Comparison of ENCODE assay signal across 8 mouse cellular contexts in genomic region chr7:84749434-84750301, GRCm38 (mm10). TPM values are rescaled to one million over a fixed set of nuclear protein-coding genes. Genes with fewer than 3 reads are reported as not detected.
DNase-seq lines count a peak whose midpoint lies in the region; ATAC-seq and TF ChIP-seq lines count a peak whose summit lies in the region.

No protein-coding gene starts in this region.

- WGBS in forebrain, embryonic 11.5 days: 4% methylated on average over 21 of the region's 21 CpGs
- 2% methylated on average over 21 of the region's 21 CpGs for WGBS in heart, embryonic 16.5 days
- 8% methylated on average over 21 of the region's 21 CpGs for WGBS in liver, embryonic 13.5 days (ENCODE audit: insufficient replicate concordance)
- WGBS in neural tube, embryonic 13.5 days: 5% methylated on average over 21 of the region's 21 CpGs
- WGBS in thymus, adult 2 months: 11% methylated on average over 21 of the region's 21 CpGs

- TF ChIP-seq POLR2A in thymus, adult 2 months (IDR thresholded peaks at IDR 0.05; ENCODE audit: control insufficient read depth, extremely low read depth, insufficient read depth, low read length, poor library complexity): no peak

- H3K4me2 ChIP-seq in forebrain, embryonic 11.5 days (ENCODE audit: low read depth, low read length, severe bottlenecking): peak overlapping the region; percentile 60
- H3K4me2 ChIP-seq in heart, embryonic 16.5 days (ENCODE audit: low read depth, low read length): peak overlapping the region; percentile 78
- H3K4me2 ChIP-seq in liver, embryonic 13.5 days: peak overlapping the region; percentile 71
- H3K4me2 ChIP-seq in neural tube, embryonic 13.5 days: peak overlapping the region; percentile 57

- H3K9me3 ChIP-seq in forebrain, embryonic 11.5 days (ENCODE audit: control insufficient read depth, low read length): no peaks in the 10 kb centered on the region
- no peaks in the 10 kb centered on the region for H3K9me3 ChIP-seq in heart, embryonic 16.5 days (replicated peaks; ENCODE audit: control insufficient read depth, low read length)
- H3K9me3 ChIP-seq in liver, embryonic 13.5 days (replicated peaks): no peaks in the 10 kb centered on the region
- H3K9me3 ChIP-seq in neural tube, embryonic 13.5 days: no peaks in the 10 kb centered on the region

- peak overlapping the region; percentile 33 for H3K4me3 ChIP-seq in forebrain, embryonic 11.5 days (ENCODE audit: low read depth, low read length)
- peak overlapping the region; percentile 62 for H3K4me3 ChIP-seq in heart, embryonic 16.5 days (ENCODE audit: low read length)
- H3K4me3 ChIP-seq in liver, embryonic 13.5 days (replicated peaks): peak overlapping the region; percentile 49
- H3K4me3 ChIP-seq in neural tube, embryonic 13.5 days: peak overlapping the region; percentile 44
- H3K4me3 ChIP-seq in thymus, adult 2 months (ENCODE audit: control insufficient read depth, insufficient read depth, low read length): peak overlapping the region; percentile 11; the same call in 1 of the 2 replicates

- H3K9ac ChIP-seq in forebrain, embryonic 11.5 days (ENCODE audit: low read length): peak overlapping the region; percentile 27
- H3K9ac ChIP-seq in heart, embryonic 16.5 days (ENCODE audit: low read length): peak overlapping the region; percentile 68
- peak overlapping the region; percentile 52 for H3K9ac ChIP-seq in liver, embryonic 13.5 days
- peak overlapping the region; percentile 61 for H3K9ac ChIP-seq in neural tube, embryonic 13.5 days

- no peaks in the 10 kb centered on the region for H3K27me3 ChIP-seq in forebrain, embryonic 11.5 days (ENCODE audit: control insufficient read depth, insufficient read depth, low read length)
- peaks cover 4% of the 10 kb centered on the region for H3K27me3 ChIP-seq in heart, embryonic 16.5 days (ENCODE audit: control insufficient read depth, insufficient read depth, low read length)
- peaks cover 20% of the 10 kb centered on the region for H3K27me3 ChIP-seq in liver, embryonic 13.5 days
- H3K27me3 ChIP-seq in neural tube, embryonic 13.5 days: no peaks in the 10 kb centered on the region
- no peaks in the 10 kb centered on the region for H3K27me3 ChIP-seq in thymus, adult 2 months (ENCODE audit: control insufficient read depth, insufficient read depth, low read length)

- ATAC-seq in forebrain, embryonic 11.5 days (replicated peaks; ENCODE audit: low FRiP score): peak; percentile 87
- ATAC-seq in heart, embryonic 16.5 days (replicated peaks; ENCODE audit: extremely low read depth, insufficient read depth, low FRiP score): peak; percentile 28; the same call in 1 of the 2 replicates
- peak; percentile 62 for ATAC-seq in liver, embryonic 13.5 days (ENCODE audit: low read depth)
- peak; percentile 81 for ATAC-seq in neural tube, embryonic 13.5 days (ENCODE audit: low read depth)

- no peak for TF ChIP-seq CTCF in thymus, adult 2 months (IDR thresholded peaks at IDR 0.05; ENCODE audit: borderline replicate concordance, control insufficient read depth, extremely low read depth, insufficient read depth, low read length, poor library complexity)

- H3K36me3 ChIP-seq in forebrain, embryonic 11.5 days (ENCODE audit: control insufficient read depth, insufficient read depth, low read length): no peaks in the 10 kb centered on the region
- no peaks in the 10 kb centered on the region for H3K36me3 ChIP-seq in heart, embryonic 16.5 days (ENCODE audit: control insufficient read depth, insufficient read depth)
- H3K36me3 ChIP-seq in liver, embryonic 13.5 days: no peaks in the 10 kb centered on the region
- H3K36me3 ChIP-seq in neural tube, embryonic 13.5 days: no peaks in the 10 kb centered on the region
- no peaks in the 10 kb centered on the region for H3K36me3 ChIP-seq in thymus, adult 2 months (ENCODE audit: control insufficient read depth, insufficient read depth, low read length)

- no peaks in the 10 kb centered on the region for H3K4me1 ChIP-seq in forebrain, embryonic 11.5 days (replicated peaks; ENCODE audit: control insufficient read depth, insufficient read depth, low read length)
- peaks cover 6% of the 10 kb centered on the region for H3K4me1 ChIP-seq in heart, embryonic 16.5 days (ENCODE audit: control insufficient read depth, insufficient read depth, low read length)
- peaks cover 19% of the 10 kb centered on the region for H3K4me1 ChIP-seq in liver, embryonic 13.5 days (replicated peaks)
- H3K4me1 ChIP-seq in neural tube, embryonic 13.5 days (replicated peaks): peaks cover 6% of the 10 kb centered on the region
- H3K4me1 ChIP-seq in thymus, adult 2 months (replicated peaks; ENCODE audit: control insufficient read depth, insufficient read depth, low read length): 0 out of 2 replicates have a peak, but pooled peaks cover 4% of the 10 kb centered on the region

- DNase-seq in ES-CJ7 (ENCODE audit: low read depth, low spot score): peak; percentile 61
- peak; percentile 58 for DNase-seq in c-Kit-positive CD71-positive TER-119-positive erythroid progenitor cells, embryonic 14.5 days (ENCODE audit: low spot score)
- DNase-seq in forebrain, embryonic 11.5 days (ENCODE audit: low spot score): peak; percentile 61
- peak; percentile 70 to 78 for DNase-seq in kidney, postnatal 25 days
- peak; percentile 9 for DNase-seq in liver, embryonic 13.5 days
- DNase-seq in thymus, adult 2 months: peak; percentile 68

- H3K27ac ChIP-seq in forebrain, embryonic 11.5 days (ENCODE audit: low read depth, low read length): no peak overlapping the region
- peak overlapping the region; percentile 30 for H3K27ac ChIP-seq in heart, embryonic 16.5 days (ENCODE audit: low read length)
- no peak overlapping the region for H3K27ac ChIP-seq in liver, embryonic 13.5 days
- H3K27ac ChIP-seq in neural tube, embryonic 13.5 days (replicated peaks): no peak overlapping the region
- no peak overlapping the region for H3K27ac ChIP-seq in thymus, adult 2 months (ENCODE audit: control insufficient read depth, insufficient read depth, low read length)

RNA-seq across cellular contexts. Expression of gene Zfand6, which starts 59.9 kb away (rescaled TPM):
- polyA plus RNA-seq in forebrain, embryonic 11.5 days (2014; fragmentation: Nextera tagmentation; extraction: Ambion mirVana): 193 and 208 TPM in 2 replicates
- polyA plus RNA-seq in heart, embryonic 16.5 days (2015; fragmentation: Nextera tagmentation; extraction: Ambion mirVana): 142 and 153 TPM in 2 replicates
- polyA plus RNA-seq in liver, embryonic 13.5 days (2015; fragmentation: Nextera tagmentation; extraction: Ambion mirVana): 129 and 146 TPM in 2 replicates
- polyA plus RNA-seq in neural tube, embryonic 13.5 days (2015; fragmentation: Nextera tagmentation; extraction: Ambion mirVana): 227 and 231 TPM in 2 replicates
- 74.5 and 96.2 TPM in 2 replicates for polyA plus RNA-seq in thymus, adult 2 months (2012; rRNA removed)

Comparison
In these comparisons a context has a peak if more than half of its experiments do, and no peak if none do; other contexts are left out.
1. DNase-seq: peak in every context shown above with its lines; median percentile 74 in kidney, postnatal 25 days; 68 in thymus, adult 2 months; 61 in ES-CJ7; 61 in forebrain, embryonic 11.5 days; 58 in c-Kit-positive CD71-positive TER-119-positive erythroid progenitor cells, embryonic 14.5 days; 9 in liver, embryonic 13.5 days.
2. ATAC-seq: peak in every context shown above with its lines; median percentile 87 in forebrain, embryonic 11.5 days; 81 in neural tube, embryonic 13.5 days; 62 in liver, embryonic 13.5 days; 28 in heart, embryonic 16.5 days.
3. H3K4me3 ChIP-seq: peak in every context shown above with its lines; median percentile 62 in heart, embryonic 16.5 days; 49 in liver, embryonic 13.5 days; 44 in neural tube, embryonic 13.5 days; 33 in forebrain, embryonic 11.5 days; 11 in thymus, adult 2 months.